Mouse (Mus musculus): ENCODE measurements around the gene Banp.
A peak's percentile ranks its signal among the peaks of the same experiment; 100 is the strongest.

Banp gene

DNA sequence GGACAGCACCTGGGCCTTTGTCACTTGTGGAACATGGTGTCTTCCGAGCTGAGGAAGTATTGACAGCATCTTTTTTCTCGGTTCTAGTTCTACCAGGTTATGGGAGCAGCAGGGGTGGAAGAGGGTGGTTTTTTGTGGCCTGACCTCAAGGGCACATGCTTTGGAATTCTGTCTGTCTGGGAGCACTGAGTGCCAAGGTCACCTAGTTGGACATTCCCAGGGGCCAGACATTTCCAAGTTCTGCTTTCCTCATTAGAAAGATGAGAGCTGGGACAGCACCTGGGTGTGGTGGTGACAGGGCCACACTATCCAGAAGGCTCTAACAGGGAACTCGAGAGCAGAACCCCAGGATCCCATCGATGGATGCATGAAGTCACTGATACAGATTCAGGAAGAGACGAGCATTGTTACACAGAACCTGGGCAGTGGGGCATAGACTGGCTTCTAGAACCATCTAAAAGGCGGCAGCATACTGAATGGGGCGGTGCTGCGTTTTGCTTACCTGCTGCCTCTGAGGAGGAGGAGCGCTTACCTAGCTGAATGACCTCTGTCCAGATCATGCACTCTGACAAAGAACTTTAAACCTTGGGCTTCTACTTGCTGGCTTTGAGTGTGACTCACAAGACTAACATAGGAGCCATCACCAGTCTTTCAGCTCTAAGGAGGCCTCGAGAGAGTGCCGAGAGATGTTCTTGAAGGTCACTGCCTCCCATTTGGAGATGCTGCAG lies 31.4 kb downstream of the Banp start:
- DNase-seq (ENCODE audit: low spot score in 2 of 2), result no peak

DNA sequence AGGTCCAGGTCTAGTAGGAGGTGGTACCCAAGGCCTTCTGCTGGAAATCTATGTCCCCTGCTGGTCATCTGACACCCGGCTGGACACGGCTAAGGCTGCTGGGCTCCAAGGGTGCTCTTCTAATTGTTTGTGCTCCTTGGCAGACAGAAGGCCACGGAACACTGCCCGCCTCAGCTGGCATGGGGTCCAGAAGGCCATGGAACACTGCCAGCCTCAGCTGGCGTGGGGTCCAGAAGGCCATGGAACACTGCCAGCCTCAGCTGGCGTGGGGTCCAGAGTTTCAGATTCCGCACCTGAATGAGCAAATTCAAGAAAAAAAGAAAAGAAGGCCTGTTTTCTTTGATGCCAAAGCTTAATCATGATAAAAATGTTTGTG lies 32.0 kb downstream of the Banp start:
- DNase-seq (ENCODE audit: low spot score in 2 of 2), result peak in 1 of 2 experiments; percentile 22

DNA sequence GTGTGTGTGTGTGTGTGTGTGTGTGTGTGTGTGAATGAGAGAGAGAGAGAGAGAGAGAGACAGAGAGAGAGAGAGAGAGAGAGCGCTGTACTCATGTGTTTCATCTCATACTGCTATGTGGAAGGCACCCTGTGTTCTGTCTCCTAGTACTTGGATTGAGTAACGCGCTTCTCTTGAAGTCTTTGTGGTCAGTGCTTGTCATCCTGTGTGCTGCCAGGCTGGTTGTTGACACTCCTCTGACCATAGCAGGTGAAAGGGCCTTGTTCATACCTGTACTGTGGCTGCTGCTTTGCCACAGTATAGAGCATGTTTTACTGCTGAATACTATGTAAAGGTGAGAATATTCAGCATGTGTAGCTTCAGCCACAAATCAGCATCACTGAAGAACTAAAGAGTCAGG lies 36.1 kb downstream of the Banp start:
- no peak for DNase-seq (ENCODE audit: low spot score in 2 of 2)

DNA sequence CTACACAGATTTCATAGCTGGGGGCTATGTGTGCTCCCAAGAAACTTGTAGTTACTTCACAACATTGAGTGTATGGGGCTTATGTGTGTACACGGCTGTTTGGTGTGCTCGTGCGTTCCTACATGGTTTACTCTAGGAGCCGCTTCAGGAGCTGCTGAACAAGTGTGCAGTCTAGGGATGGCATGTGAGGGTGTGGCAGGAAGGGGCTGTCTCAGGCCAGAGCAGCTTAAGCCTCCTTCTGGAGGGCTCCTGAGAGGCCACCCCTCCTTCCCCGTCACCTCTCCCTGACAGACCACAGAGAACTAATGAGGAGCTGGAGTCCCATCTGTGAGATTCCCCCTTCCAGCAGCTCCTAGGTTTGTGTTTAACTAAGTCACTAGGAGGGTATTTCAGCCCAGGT lies 38.3 kb downstream of the Banp start:
- DNase-seq (ENCODE audit: low spot score in 2 of 2), result no peak

DNA sequence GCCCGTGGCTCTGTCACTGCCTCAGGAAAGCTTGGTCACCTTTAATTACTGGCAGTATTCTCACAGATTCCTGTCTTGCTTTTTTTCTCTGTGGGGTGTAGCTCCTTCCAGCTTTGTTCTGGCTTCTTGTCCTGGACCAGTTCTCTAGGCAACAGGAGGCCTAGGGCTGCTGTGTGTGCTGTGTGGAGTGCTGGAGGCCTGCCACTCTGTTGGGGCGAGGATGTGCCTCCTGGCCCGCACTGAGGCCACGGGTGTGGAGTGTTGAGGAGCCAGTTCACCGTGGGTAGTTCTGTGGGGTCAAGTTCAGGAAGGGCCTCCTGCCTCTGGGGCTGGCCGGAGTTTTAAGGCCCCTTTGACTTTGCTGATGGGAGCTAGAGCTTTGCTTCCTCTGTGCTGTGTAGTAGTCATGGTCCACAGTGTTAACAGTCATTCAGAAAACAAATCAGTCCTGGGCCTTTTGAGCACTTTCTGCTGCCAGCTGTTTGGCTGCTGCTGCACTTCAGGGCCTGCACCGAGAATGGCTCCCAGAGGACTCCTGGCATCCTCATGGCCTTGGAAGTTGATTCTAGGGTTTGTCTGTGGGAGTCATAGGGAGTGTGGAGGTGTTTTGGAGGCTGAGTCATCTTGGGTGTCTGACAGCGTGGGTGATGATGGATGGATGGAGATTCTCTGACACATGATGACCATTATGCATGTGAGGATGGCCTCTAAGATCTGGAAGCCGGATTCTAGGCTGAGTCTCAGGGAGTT lies 41.1 kb downstream of the Banp start:
- no peak for DNase-seq (ENCODE audit: low spot score in 2 of 2)

DNA sequence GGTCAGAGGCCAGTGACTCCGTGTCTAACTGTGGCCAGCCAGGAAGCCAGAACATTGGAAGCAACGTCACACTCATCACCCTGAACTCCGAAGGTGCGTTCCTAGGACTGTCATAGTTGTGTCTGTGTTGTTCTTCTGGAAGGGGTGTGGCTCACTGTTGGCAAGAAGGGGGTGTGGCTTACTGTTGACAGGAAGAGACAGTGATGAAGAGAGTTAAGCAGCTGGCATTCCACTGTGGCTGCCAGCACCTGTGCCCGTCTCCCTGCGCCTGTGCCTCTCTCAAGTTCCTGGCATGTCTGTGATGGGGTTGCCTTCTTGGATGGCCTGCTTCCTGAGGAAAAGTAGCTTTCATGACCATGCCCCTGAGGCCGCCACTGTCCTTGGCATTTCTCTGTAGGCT lies 42.1 kb downstream of the Banp start:
- DNase-seq (ENCODE audit: low spot score in 2 of 2), result no peak

DNA sequence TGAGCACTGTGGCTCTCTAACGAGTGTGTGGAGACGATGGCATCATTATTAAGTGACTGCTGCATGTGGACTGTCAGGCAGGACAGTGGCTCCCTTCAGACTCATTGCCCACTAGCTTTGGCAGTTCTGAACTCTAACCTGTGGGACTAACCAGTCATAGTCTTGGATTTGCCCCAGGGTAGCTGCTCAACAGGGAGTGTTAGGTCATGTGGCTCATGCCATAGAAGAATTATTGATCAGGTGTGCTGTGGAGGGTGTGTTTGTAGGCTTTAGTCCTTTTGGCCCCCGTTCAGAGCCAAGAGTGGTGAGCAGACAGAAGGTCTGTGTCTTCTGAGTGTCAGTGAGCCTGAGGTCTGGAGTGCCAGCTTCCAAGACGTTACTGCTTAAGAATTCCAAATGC lies 43.4 kb downstream of the Banp start:
- no peak for DNase-seq (ENCODE audit: low spot score in 2 of 2)

DNA sequence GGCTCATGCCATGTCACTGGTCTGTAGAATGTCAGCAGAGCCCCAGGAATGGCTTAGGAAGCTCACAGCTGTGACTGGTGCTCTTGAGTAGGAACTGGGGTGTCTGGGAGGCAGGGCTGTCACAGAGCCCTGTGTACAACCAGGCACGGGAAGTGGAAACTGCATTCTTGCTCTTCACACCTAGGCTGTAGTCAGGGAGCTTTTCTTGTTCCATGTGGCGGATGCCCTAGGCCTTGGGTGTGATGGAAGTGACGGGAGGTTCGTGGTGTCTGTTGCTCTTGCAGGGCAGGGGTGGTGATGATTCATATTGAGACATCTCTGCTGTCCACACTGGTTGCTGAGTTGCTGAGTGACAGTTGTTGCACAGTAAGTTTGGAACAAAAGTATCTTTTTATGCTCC lies 45.6 kb downstream of the Banp start:
- no peak for DNase-seq (ENCODE audit: low spot score in 2 of 2)

DNA sequence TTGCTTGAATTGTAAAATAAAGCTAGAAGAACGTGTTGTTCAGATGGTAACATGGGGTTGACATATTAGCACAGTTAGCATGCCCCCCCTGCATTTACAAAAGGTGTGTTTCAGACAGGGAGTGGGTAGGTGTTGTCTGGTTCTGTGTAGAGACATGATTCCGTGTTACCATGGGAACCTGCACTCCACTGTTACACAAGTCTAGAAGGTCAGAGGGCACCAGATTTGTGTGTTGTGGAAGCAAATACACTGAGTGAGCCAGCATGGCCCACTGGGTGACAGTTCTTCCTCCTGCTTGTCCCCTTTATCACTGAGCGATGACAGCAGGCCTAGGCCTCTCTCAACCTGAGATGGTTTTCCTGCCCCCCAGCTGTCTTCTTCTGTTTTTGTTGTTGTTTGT lies 46.3 kb downstream of the Banp start:
- DNase-seq (ENCODE audit: low spot score in 2 of 2), result no peak

DNA sequence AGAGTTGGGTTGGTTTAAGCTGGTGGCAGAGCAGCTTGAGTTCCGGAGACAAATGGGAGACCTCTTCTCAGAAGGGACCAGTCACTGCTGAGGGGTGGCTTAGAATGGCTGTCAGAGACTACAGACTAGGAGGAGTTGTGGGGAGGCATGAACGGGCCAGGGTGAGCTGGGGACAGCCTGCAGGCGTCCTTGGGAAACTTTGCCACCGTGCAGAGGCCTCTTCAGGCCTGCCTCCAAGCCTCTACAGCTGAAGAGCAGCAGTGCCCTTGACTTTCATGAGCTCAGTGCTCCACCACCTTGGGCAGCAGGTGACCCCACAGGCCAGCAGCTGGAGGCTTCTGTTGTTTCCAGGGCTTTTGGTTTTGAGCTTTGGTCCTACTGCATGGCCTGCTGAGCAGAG lies 49.1 kb downstream of the Banp start:
- DNase-seq (ENCODE audit: low spot score in 2 of 2), result no peak

DNA sequence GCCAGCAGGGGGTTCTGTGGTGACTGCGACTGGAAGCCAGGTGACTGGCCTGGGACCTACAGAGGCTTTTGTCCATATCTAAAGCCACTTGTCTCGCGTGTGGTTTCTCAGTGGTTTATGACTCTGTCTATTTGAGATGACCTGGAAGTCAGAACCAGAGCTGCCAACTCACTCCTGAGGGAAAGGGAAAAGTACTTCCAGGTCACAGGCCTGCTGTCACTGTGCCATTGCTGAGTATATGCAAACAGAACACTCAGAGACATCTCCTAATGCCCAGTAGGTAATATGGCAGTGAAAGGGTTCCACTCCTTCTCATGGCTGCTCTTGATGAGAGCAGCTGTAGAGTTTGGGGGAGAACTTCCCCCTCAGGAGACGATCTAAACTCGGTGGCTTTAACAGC lies 49.7 kb downstream of the Banp start:
- DNase-seq (ENCODE audit: low spot score in 2 of 2), result no peak

DNA sequence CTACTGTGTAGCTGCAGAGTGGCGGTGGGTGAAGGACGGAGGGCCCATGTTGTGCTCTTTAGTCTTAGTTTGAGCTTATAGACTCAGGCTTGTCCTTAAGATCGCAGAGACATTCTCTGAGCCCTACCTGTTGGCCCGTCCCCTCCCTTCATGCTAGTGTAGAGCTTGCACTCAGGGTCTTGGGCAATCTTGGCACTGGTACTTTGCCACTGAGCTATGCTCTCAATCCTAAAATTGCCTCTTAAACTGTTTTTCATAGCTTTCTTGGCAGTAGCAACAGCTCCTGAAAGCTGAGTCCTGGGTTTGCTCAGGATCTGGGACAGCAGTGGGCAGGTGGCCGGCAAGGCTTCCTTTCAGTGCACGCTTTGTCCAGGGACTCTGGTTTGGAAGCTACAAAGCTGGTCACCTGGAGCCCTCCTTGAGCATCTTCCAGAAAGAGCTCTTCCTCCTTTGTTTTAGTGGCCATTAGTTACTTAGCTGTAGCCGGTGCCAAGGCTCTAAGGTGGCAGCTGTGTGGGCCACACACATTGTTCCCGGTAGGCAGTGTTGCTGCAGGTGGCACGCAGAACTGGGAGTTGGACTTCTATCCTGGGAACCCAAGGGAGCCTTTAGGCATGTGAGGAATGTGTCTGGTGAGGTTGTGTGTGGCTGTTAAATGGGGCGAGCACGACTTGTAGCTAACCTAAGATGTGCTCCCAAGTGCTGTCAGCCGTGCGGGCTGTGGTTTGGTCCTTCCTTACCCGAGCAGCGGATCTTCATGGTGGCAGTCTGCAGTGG lies 52.0 kb downstream of the Banp start:
- DNase-seq (ENCODE audit: low spot score in 2 of 2), result no peak

DNA sequence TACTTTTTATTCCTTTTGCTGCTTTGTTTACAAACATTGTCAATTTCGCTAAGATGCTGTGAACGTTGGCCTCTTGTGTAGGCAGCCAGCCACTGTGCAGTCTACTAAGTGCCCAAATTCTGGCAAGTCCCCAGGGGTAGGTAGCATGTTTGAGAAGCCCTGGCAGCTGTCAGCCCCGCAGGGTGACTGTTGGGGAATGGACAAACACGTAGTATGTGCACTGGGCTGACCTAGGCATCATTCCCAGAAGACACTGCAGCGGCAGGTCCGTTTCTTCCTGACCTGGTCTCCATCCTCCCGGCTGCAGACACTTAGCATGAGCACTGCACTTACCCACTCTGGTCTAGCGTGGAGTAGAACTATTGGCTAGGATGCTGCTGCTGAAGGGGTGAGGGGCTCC lies 54.1 kb downstream of the Banp start:
- DNase-seq (ENCODE audit: low spot score in 2 of 2), result no peak

DNA sequence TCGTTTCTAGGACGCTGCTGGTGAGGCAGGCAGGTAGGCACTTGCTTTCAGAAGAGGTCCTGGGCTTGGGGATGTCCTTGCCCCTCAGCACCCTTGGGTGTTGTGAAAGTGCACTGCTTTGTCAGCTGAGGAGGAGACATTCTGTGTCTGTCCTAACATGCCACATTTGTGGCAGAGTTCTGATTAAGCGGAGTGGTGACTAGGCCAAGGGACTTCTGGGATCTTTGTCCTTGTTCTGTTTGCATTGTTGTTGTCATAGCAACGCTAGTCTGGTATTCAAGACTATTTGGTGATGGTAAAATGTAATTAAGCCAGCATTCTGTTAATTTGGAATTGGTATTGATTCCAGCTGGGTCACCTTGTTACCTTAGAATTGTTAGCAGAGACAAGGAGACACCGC lies 54.6 kb downstream of the Banp start:
- DNase-seq (ENCODE audit: low spot score in 2 of 2), result no peak

DNA sequence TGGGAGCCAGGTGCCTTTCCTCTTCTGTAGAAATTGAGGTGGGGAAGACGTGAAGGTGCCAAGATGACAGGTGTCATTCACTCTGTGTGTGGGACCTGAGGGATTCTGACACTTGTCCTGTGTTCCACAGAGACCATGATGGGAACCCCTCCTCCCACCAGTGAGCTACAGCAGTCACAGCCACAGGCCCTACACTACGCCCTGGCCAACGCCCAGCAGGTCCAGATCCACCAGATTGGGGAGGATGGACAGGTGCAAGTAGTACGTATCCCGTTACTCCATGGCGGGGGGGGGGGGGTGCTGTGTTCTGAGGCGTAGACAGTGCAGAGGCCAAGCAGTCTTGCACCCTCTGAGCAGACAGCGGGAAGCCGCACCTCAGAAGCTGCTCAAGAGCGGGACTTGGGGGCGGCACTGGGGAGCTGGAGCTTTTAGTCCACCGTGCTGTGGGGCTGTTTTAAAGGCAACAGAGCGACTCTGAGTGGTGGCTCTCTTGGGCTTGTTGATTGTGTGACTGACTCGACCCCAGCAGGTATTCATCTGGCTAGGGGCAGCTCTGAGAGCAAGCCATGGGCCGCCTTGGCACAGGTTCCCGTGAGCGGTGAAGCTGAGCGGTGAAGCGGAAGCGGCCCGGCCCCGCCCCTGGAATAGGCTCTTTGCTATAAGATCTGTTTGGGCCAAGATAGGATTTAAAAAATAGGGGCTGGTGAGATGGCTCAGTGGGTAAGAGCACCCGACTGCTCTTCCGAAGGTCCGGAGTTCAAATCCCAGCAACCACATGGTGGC lies 56.1 kb downstream of the Banp start:
- no peak for DNase-seq (ENCODE audit: low spot score in 2 of 2)

DNA sequence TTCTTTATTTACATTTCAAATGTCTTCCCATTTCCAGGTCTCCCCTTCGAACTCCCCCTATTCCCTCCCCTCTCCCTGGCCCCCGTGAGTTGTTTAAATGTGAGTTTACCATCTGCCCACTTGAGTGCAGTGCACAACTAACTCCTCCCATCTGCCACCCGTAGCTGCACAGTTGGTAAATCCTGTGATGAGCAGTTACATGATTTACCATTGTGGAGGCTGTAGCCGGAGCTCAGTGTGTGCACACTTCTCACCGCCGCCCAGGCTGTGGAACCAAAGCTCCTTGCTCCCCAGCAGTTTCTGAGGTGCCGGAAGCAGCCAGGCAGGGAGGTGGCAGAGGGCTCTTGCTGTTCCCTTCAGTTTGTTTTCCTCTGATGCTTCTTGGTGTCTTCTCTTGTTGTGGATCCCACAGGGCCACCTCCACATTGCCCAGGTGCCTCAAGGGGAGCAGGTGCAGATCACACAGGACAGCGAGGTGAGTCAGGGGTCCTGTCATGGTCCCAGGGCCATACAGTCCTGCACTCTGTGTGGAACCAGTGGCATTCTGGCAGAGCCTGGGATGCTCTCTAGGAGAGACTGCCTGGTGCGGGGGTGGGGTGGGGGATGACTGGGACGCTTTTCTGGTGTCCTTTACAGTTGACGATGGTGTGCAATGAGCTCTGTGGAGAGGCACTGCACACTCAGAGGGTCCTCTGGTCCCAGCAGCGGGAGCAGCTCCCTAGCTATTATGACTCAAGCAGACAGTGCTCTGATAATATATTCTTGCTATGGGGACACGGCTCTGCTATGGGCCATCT lies 57.3 kb downstream of the Banp start:
- no peak for DNase-seq (ENCODE audit: low spot score in 2 of 2)

DNA sequence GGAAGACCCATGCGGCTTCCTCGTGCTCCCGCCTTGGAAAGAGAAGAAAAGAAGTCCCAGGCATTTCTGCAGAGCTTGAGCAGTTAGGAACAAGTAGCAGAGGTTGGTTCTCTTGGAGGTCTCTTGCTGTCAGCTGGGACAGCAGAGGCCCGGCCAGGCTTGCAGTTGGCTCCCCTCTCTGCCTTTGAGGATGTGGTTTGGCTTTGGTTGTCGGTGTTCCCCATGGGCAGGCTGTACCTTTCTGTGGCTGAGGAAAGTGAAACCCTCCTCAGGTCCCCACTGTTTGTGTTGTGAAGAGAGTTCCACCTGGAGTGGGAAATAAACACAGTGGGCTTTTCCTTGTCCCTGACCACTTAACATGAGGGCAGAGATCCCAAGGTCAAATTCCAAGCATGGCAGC lies 58.8 kb downstream of the Banp start:
- no peak for DNase-seq (ENCODE audit: low spot score in 2 of 2)

DNA sequence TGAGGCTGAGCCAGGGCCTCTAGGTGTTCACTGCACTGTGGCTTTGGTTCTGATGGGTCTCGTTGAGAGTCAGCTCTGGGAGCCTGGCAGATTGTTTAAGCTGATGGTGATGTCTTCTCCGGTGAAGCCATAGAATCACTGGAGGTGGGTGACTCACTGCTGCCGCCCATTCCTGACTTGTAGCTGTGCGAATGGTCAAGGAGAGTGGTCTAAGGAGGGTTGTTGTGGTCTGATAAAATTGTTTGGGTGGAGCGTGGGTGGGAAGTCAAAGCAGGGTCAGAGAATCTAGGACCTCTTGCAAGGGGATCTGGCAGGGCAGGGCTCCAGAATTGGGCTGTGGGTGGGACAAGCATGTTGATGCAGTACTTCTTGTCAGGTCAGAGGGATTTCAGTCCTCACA lies 61.1 kb downstream of the Banp start:
- DNase-seq (ENCODE audit: low spot score in 2 of 2), result no peak

DNA sequence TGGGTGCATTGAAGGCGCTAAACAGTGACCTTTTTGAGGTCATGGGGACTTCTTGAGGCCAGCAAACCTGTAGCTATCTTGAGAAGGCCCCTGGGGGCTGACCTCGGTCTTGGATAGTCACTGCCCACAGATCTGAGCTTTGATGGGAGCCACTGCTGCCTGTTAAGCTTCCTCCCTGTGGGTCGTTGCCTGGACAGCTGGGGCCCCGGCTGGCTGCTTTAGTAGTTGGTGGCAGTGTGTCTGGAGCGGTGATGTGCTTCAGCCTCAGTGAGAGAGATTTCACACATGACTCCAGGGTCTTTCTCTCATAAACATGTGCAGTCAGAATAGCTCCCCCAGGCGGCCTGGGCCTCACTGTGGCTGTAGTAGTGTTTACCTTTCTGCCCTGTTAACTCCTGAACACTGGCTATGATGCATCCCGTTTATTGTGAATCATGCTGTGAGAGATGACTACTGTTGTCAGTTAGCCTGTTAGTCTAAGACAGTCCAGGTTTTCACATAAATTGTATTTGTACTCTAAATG lies 61.6 kb downstream of the Banp start:
- DNase-seq (ENCODE audit: low spot score in 2 of 2), result no peak

DNA sequence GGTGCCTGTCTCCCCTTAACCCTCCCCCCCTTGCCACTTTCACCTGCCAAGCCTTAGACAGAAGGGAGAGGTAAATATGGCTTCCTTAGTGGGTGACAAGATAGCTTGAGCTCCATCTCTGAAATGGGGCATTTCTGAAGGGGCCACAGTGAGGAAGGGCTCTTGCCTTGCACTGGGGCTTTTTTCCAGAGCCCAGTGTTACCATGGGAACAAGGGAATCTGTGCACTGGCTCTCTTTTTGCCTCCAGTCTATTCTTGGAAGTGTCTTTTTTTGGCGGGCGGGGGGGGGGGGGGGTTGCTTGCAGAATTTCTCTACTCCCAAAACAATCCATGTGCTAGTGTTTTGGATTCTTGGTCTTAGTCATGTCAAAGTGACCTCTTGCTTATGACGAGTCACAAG lies 65.1 kb downstream of the Banp start:
- DNase-seq (ENCODE audit: low spot score in 2 of 2), result no peak
